Mouse (Mus musculus): ENCODE results near the gene Zg16. TPM values are rescaled to one million over a fixed set of nuclear protein-coding genes. Genes with fewer than 3 reads are reported as not detected.
A peak's percentile ranks its signal among the peaks of the same experiment; 100 is the strongest.

Gene Zg16
- polyA plus RNA-seq, 1 experiment = not detected

DNA sequence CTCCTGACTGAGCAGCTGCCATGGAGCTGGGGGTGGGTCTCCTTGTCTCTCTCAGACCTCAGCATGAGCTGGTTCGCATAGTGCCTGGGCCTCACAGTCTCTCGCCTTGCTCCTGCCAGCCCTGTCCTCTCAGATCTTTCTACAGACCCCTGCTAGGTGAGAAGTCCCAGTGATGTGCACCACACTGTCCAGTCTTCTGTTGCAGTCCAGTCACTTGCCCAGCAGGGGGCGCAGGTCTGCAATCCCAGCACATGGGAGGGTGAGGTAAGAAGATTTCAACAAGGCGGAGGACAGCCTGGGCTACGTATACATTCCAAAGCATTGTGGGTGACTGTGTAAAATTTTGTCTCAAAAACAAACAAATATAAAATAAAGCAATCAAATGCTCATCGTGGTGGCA is 24.3 kb upstream of the Zg16 start:
- no peaks in the 10 kb centered on the region for H3K79me2 ChIP-seq (ENCODE audit: control insufficient read depth, insufficient read depth)
- H3K4me3 ChIP-seq = no peak overlapping the region
- H3K4me2 ChIP-seq (ENCODE audit: low read depth) = no peak overlapping the region
- H3K27me3 ChIP-seq (ENCODE audit: control insufficient read depth, insufficient read depth, insufficient read length) = peaks cover 7% of the 10 kb centered on the region
- no peaks in the 10 kb centered on the region for H3K36me3 ChIP-seq (ENCODE audit: control insufficient read depth, insufficient read depth)
- no peak for TF ChIP-seq POLR2AphosphoS2 (IDR thresholded peaks at IDR 0.05; ENCODE audit: insufficient read length, low read depth)
- no peak for TF ChIP-seq CEBPB (IDR thresholded peaks at IDR 0.05; ENCODE audit: insufficient read depth, poor library complexity, severe bottlenecking)
- no peak for TF ChIP-seq MYOD1 (IDR thresholded peaks at IDR 0.05; ENCODE audit: control insufficient read depth in 1 of 3, insufficient read length in 2 of 3, low read depth in 2 of 3)
- peak in 1 of 3 experiments; percentile 30 for TF ChIP-seq MYOG (IDR thresholded peaks at IDR 0.05; ENCODE audit: control insufficient read depth in 1 of 3, insufficient read depth in 1 of 3, insufficient read length in 2 of 3, low read depth in 2 of 3)
- no peak for TF ChIP-seq POLR2A (IDR thresholded peaks at IDR 0.05; ENCODE audit: insufficient read length, low read depth)
- no peak for TF ChIP-seq MAX (IDR thresholded peaks at IDR 0.05; ENCODE audit: low read depth)
- no peak overlapping the region for H3ac ChIP-seq (ENCODE audit: control insufficient read depth, insufficient read length)

DNA sequence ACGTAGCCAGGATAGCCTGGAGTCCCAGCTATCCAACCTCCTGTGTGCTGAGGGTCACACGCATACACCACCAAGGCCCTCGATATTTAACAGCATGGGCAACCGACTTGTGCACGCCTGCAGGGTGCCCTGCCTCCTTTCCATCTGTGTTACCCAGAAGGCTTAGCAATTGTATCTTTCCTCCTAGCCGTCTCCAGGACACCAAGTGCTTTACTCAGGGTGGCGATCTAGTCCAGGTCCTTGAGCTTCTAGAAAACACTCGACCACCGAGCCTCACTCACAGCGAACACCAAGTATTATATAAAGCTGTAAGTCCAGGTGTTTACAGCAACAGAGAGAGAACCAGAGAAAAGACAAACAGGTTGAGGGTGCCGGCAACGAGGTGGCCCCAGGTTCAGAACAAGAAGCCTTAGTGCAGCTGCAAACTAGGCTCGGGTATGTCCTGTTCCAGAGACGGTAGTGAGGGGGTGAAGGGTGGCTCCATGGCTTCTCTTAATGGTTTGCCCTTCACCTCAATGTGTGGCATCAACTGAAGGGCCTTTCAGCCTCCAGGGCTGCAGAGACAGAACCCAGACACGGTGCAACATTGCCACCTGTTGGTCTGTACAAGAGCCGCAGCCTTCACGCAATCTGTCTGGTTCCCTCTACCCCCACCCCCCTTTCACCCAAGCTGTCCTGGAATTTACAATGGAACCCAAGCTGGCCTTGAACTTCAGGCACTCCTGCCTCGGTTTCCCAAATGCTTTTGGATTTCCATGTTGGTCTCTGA is 23.3 kb upstream of the Zg16 start:
- no peaks in the 10 kb centered on the region for H3K36me3 ChIP-seq (ENCODE audit: control insufficient read depth, insufficient read depth)
- peaks cover 7% of the 10 kb centered on the region for H3K27me3 ChIP-seq (ENCODE audit: control insufficient read depth, insufficient read depth, insufficient read length)
- H3K4me3 ChIP-seq = no peak overlapping the region
- TF ChIP-seq USF1 (IDR thresholded peaks at IDR 0.05; ENCODE audit: low read depth) = no peak
- TF ChIP-seq SRF (IDR thresholded peaks at IDR 0.05; ENCODE audit: control insufficient read depth, insufficient read length, low read depth) = no peak
- TF ChIP-seq TCF12 (IDR thresholded peaks at IDR 0.05; ENCODE audit: insufficient read depth, poor library complexity, severe bottlenecking) = no peak
- no peak for TF ChIP-seq REST (IDR thresholded peaks at IDR 0.05; ENCODE audit: insufficient read depth, insufficient read length)
- no peak for TF ChIP-seq MYOD1 (IDR thresholded peaks at IDR 0.05; ENCODE audit: control insufficient read depth in 1 of 3, insufficient read length in 2 of 3, low read depth in 2 of 3)
- TF ChIP-seq MYOG (IDR thresholded peaks at IDR 0.05; ENCODE audit: control insufficient read depth in 1 of 3, insufficient read depth in 1 of 3, insufficient read length in 2 of 3, low read depth in 2 of 3) = no peak
- no peak for TF ChIP-seq POLR2A (IDR thresholded peaks at IDR 0.05; ENCODE audit: insufficient read length, low read depth)
- TF ChIP-seq E2F4 (IDR thresholded peaks at IDR 0.05; ENCODE audit: insufficient read depth) = no peak
- no peak for TF ChIP-seq CEBPB (IDR thresholded peaks at IDR 0.05; ENCODE audit: insufficient read depth, poor library complexity, severe bottlenecking)
- TF ChIP-seq TCF3 (IDR thresholded peaks at IDR 0.05; ENCODE audit: insufficient read length, low read depth) = no peak
- TF ChIP-seq MAX (IDR thresholded peaks at IDR 0.05; ENCODE audit: low read depth) = no peak
- TF ChIP-seq POLR2AphosphoS2 (IDR thresholded peaks at IDR 0.05; ENCODE audit: insufficient read length, low read depth) = no peak
- H3K4me2 ChIP-seq (ENCODE audit: low read depth) = no peak overlapping the region
- H3K79me2 ChIP-seq (ENCODE audit: control insufficient read depth, insufficient read depth) = no peaks in the 10 kb centered on the region
- H3ac ChIP-seq (ENCODE audit: control insufficient read depth, insufficient read length) = no peak overlapping the region

- TF ChIP-seq TCF3 (IDR thresholded peaks at IDR 0.05; ENCODE audit: insufficient read length, low read depth) (no peak), TCF12 (IDR thresholded peaks at IDR 0.05; ENCODE audit: insufficient read depth, poor library complexity, severe bottlenecking) (no peak), MAX (IDR thresholded peaks at IDR 0.05; ENCODE audit: low read depth) (no peak), MYOG (IDR thresholded peaks at IDR 0.05; ENCODE audit: control insufficient read depth in 1 of 3, insufficient read depth in 1 of 3, insufficient read length in 2 of 3, low read depth in 2 of 3) (no peak), POLR2A (IDR thresholded peaks at IDR 0.05; ENCODE audit: insufficient read length, low read depth) (no peak), REST (IDR thresholded peaks at IDR 0.05; ENCODE audit: insufficient read depth, insufficient read length) (no peak), POLR2AphosphoS2 (IDR thresholded peaks at IDR 0.05; ENCODE audit: insufficient read length, low read depth) (no peak), SRF (IDR thresholded peaks at IDR 0.05; ENCODE audit: control insufficient read depth, insufficient read length, low read depth) (no peak), USF1 (IDR thresholded peaks at IDR 0.05; ENCODE audit: low read depth) (no peak), MYOD1 (IDR thresholded peaks at IDR 0.05; ENCODE audit: control insufficient read depth in 1 of 3, insufficient read length in 2 of 3, low read depth in 2 of 3) (no peak), CEBPB (IDR thresholded peaks at IDR 0.05; ENCODE audit: insufficient read depth, poor library complexity, severe bottlenecking) (no peak), E2F4 (IDR thresholded peaks at IDR 0.05; ENCODE audit: insufficient read depth) (no peak)
- Histone ChIP-seq H3K27me3 (ENCODE audit: control insufficient read depth, insufficient read depth, insufficient read length) (peaks cover 7% of the 10 kb centered on the region), H3K79me2 (ENCODE audit: control insufficient read depth, insufficient read depth) (no peaks in the 10 kb centered on the region), H3ac (ENCODE audit: control insufficient read depth, insufficient read length) (no peak overlapping the region), H3K4me3 (no peak overlapping the region), H3K36me3 (ENCODE audit: control insufficient read depth, insufficient read depth) (no peaks in the 10 kb centered on the region), H3K4me2 (ENCODE audit: low read depth) (no peak overlapping the region)
Measured at GRCm38 (mm10) chr7:127105551-127105950, 18.4 kb upstream of the Zg16 start.

DNA sequence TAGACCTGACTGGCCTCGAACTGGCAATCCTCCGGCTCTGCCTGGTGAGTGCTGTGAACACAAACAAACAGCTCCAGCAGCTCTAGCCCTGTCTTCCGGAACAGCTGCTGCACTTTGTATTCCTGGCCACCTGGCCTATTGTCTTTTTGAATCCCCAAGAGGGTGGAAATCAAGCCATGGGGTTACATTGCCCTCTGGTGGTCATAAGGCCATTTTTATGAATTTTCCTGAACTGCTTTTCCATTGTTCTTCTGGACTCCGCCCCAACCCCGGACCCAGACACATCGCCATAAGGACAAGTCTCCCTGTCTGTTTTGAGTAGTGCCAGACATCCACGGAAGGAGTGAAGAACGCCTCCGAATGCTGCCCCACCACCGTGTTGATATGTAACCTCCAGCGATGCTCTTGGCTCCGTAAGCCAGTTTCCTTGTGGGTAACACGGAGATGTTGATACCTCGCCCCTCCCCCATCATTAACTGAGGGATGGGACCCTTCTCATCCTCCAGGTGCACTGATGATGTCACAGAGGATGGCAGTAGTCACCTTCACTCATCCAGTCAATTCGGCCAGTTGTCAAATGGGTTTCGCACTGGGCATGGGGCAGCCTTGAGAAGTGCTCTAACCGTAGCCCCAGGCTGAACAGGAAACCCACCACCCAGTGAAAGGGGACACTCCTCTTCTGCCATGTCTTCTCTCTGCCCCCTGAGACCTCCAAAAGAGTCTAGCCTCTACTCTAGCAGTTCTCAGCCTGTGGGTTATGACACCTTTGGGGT is 17.6 kb upstream of the Zg16 start:
- Histone ChIP-seq H3K79me2 (ENCODE audit: control insufficient read depth, insufficient read depth) (no peaks in the 10 kb centered on the region), H3K27me3 (ENCODE audit: control insufficient read depth, insufficient read depth, insufficient read length) (peaks cover 7% of the 10 kb centered on the region), H3K4me3 (no peak overlapping the region), H3K4me2 (ENCODE audit: low read depth) (peak overlapping the region; percentile 87), H3ac (ENCODE audit: control insufficient read depth, insufficient read length) (no peak overlapping the region), H3K36me3 (ENCODE audit: control insufficient read depth, insufficient read depth) (no peaks in the 10 kb centered on the region)
- TF ChIP-seq TCF12 (IDR thresholded peaks at IDR 0.05; ENCODE audit: insufficient read depth, poor library complexity, severe bottlenecking) = peak; percentile 72
- TF ChIP-seq MYOG (IDR thresholded peaks at IDR 0.05; ENCODE audit: control insufficient read depth in 1 of 3, insufficient read depth in 1 of 3, insufficient read length in 2 of 3, low read depth in 2 of 3) = peak; percentile 57 to 88 (median 88)
- no peak for TF ChIP-seq SRF (IDR thresholded peaks at IDR 0.05; ENCODE audit: control insufficient read depth, insufficient read length, low read depth)
- TF ChIP-seq MYOD1 (IDR thresholded peaks at IDR 0.05; ENCODE audit: control insufficient read depth in 1 of 3, insufficient read length in 2 of 3, low read depth in 2 of 3) = peak; percentile 88 to 94 (median 90)
- TF ChIP-seq USF1 (IDR thresholded peaks at IDR 0.05; ENCODE audit: low read depth) = no peak
